Mouse (Mus musculus) layer of hippocampus, postnatal 14 days (tissue): ENCODE measurements at regions not wholly inside any gene's neighbourhood (a gene's known extent, or its start where the extent isn't known, plus 50 kb on each side); places are given as distances from the start of the nearest gene placed in this dataset.

Experiments
- DNase-seq, 2 experiments: peaks; one replicate each; pipeline ENCODE4 v3.0.0; 2021 to 2022; ENCODE audit warnings: low spot score in 2 of 2, mixed read lengths in 1 of 2

DNA sequence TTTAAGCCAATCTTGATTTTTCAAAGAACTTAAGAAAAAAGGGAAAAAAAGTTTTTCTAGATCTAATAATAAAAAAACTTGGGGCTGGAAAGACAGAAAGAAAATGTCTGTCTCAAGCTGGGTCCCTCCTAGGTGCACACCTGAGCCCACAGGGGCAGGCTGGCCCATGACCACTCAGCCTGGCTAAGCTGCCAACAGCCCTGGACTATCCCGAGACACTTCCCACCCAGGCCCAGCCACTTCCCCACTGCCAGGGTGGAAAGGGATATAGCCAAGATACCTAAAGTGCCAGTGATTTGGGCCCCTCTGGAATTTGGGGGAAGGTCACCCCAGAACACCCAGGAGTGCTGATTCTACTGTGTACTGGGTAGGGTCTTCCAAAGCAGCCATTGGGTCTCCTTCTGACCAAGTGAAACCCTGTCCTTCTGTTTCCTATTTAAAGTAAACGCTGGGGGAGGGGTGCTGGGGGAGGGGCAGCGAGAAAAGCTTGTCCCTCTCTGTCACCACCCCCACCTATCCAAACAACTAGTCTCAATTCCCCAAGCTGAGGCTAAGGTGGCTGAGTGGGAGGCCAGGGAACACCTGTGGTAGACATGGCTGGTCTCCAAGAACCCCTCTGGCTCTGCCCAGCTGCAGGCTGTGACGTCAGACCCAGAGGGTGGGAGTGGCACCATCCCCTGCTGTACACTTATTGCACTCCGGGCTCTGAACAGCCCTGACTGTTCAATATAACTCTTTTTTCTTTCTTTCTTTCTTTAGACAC lies 62.6 kb downstream of the Mcfd2 start:
- no peak for DNase-seq

DNA sequence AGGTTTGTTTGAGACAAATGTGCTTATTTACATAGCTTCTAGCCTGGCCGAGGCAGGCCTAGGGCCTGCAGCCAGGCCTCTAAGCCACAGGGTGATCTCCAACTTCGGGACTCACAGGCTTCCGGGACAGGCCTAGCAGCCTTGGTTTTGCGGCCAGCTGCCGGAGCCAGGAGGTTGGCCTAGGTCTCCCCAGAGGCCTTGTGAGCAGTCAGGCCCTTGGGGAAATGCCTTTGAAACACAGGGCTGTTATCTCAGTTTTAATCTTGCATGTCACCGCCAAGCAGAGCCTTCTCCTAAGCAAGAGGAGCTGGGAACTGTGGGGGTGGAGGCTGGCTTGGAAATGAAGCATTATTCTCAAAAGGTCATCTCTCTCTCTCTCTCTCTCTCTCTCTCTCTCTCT lies 63.2 kb downstream of the Mcfd2 start:
- peak in 1 of 2 experiments; percentile 15 for DNase-seq

GRCm38 (mm10) chr17:87200721-87201242 lies 65.0 kb downstream of the Mcfd2 start:
- peak; percentile 44 to 61 for DNase-seq

GRCm38 (mm10) chr17:87200134-87200533 lies 65.6 kb downstream of the Mcfd2 start:
- no peak for DNase-seq

DNA sequence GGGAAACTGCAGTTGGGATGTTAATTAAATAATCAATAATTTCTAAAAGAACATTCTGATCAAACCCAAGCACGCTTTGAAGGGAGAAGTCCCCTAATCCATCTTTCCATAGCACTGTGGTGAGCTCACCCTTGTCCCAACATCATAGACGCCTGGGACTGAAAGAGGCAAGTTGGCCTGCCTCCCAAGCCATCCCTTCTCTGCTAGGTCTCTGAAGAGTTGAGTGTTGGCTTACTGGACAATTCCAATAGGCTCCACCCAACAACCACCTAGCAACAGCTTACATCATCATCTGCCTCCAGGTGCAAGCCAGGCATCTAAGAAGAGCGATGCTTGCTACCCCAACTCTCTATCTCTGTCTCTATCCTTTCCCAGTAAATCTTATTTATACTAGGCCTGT lies 66.6 kb downstream of the Mcfd2 start:
- no peak for DNase-seq

DNA sequence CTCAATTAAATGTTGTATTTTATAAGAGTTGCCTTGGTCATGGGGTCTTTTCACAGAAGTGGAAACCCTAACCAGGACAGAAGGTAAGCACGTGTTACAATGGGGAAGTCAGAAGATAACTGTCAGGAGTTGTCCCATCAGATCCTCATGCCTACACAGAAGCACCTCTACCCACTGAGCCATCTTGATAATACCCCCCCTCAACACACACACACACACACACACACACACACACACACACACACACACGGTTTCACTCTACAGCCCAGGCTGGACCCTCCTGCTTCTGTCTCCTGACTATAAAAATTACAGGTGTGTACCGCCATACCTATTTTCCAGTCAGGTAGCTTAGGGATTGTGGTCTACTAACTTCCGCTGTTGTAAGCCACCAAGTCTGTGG lies 68.3 kb downstream of the Mcfd2 start:
- DNase-seq = no peak

GRCm38 (mm10) chr17:87194639-87195038 lies 71.1 kb downstream of the Mcfd2 start:
- no peak for DNase-seq

- DNase-seq = no peak
These were observed 72.3 kb downstream of the Mcfd2 start for GRCm38 (mm10) chr17:87193482-87193881.

DNA sequence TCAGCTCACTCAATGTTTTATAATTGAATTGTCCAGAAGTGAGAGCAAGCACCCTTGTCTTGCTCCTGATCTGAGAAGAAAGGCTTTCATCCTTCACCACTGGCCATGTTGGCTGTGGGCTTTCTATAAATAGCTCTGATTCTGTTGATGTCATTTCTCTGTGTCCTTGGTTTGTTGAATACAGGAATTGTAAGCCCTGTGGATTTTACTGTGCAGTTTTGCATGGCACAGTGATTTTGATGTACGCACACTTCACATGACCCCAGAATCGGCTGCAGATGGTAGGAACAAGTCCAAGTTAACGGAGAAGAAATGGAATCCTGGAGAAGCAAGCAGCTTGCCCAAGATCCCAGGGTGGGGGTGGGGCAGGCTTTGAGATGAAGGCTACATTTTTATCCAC lies 76.1 kb downstream of the Mcfd2 start:
- no peak for DNase-seq
